Mouse (Mus musculus): ENCODE measurements at regions not wholly inside any gene's neighbourhood (a gene's known extent, or its start where the extent isn't known, plus 50 kb on each side); places are given as distances from the start of the nearest gene placed in this dataset. TPM values are rescaled to one million over a fixed set of nuclear protein-coding genes. Genes with fewer than 3 reads are reported as not detected.

DNA sequence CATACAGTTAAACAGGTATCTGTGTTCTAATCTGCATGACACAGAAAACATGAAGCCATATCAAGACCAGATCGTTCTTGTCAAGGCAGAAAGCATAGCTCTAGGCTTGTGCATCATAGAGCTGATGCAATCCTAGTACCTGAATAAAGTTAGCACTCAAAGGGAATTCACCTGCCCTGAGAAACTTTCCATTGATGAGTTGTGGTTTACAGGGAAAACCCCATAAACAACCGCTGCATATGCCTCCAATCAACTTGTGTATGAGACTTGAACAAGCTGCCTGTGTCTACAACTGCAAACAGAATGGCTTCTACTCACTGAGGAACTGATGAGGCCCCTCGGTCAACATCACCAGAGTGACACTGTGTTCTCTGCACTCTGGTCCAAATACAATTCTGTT, 130.6 kb upstream of the Steap4 start:
- H3K9ac ChIP-seq (replicated peaks; ENCODE audit: low read depth, low read length): no peak overlapping the region
- ATAC-seq (ENCODE audit: insufficient read depth, low read depth): no peak
- no peaks in the 10 kb centered on the region for H3K27me3 ChIP-seq (ENCODE audit: control insufficient read depth, insufficient read depth, low read length)
- H3K4me1 ChIP-seq (ENCODE audit: control insufficient read depth, insufficient read depth): no peaks in the 10 kb centered on the region
- TF ChIP-seq EP300 (IDR thresholded peaks at IDR 0.05; ENCODE audit: low read depth) (no peak), CTCF (IDR thresholded peaks at IDR 0.05; ENCODE audit: low read depth) (no peak)
- no peak for DNase-seq (ENCODE audit: low spot score)
- 58% methylated on average over 3 of the region's 3 CpGs for WGBS
- no peak overlapping the region for H3K4me2 ChIP-seq (ENCODE audit: low read depth, low read length)
- no peaks in the 10 kb centered on the region for H3K36me3 ChIP-seq (replicated peaks; ENCODE audit: control insufficient read depth, insufficient read depth, low read length)
- H3K9me3 ChIP-seq (replicated peaks; ENCODE audit: control insufficient read depth, low read length): no peaks in the 10 kb centered on the region
- H3K4me3 ChIP-seq (ENCODE audit: low read depth, low read length): no peak overlapping the region
- no peak overlapping the region for H3K27ac ChIP-seq (ENCODE audit: low read depth)

DNA sequence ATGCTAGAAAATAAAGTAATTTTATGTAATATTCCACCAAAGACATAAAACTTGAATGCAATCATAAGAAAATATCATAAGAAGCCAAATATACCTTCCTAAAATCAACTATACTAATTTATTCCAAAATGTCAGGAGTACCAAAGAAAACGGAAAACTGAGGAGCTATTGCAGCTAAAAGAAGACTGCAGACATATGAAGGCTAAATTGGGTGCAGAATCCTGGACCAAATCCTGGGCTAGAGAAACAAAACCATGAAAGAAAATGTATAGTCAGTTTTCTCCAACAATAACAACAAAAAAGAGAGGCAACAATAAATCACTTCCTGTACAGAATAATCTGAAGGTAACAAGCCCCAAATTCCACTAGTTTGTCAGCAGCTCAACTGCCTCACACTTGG, 126.4 kb upstream of the Steap4 start:
- TF ChIP-seq EP300 (IDR thresholded peaks at IDR 0.05; ENCODE audit: low read depth): no peak
- no peak for TF ChIP-seq CTCF (IDR thresholded peaks at IDR 0.05; ENCODE audit: low read depth)
- no peak overlapping the region for H3K4me3 ChIP-seq (ENCODE audit: low read depth, low read length)
- H3K27me3 ChIP-seq (ENCODE audit: control insufficient read depth, insufficient read depth, low read length): no peaks in the 10 kb centered on the region
- no peaks in the 10 kb centered on the region for H3K36me3 ChIP-seq (replicated peaks; ENCODE audit: control insufficient read depth, insufficient read depth, low read length)
- no peak overlapping the region for H3K27ac ChIP-seq (ENCODE audit: low read depth)
- H3K4me1 ChIP-seq (ENCODE audit: control insufficient read depth, insufficient read depth): no peaks in the 10 kb centered on the region
- ATAC-seq (ENCODE audit: insufficient read depth, low read depth): no peak
- no peak overlapping the region for H3K9ac ChIP-seq (replicated peaks; ENCODE audit: low read depth, low read length)
- no peak for DNase-seq (ENCODE audit: low spot score)
- no peak overlapping the region for H3K4me2 ChIP-seq (ENCODE audit: low read depth, low read length)
- H3K9me3 ChIP-seq (replicated peaks; ENCODE audit: control insufficient read depth, low read length): no peaks in the 10 kb centered on the region
- 73% methylated on average over 1 of the region's 1 CpGs for WGBS

DNA sequence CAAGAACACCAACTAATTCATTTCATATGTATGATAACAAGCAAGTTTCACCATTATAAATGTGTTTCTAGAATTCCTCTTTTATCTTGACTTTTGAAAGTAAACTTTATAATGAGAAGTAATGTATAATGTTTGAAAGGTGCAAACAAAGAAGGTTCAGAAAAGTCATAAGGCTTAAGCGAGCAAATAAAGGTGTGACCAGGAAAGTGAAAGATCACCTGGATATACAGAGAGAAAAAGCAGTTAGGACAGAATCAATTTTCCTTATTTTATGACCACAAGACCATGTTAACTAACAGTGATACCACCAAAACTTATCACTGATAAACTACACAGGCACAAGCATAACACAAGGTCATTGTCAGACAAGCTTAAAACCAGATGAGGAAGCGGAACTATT, 97.2 kb upstream of the Steap4 start:
- Histone ChIP-seq H3K4me3 (ENCODE audit: low read depth, low read length) (no peak overlapping the region), H3K27ac (ENCODE audit: low read depth) (no peak overlapping the region), H3K4me2 (ENCODE audit: low read depth, low read length) (no peak overlapping the region), H3K4me1 (ENCODE audit: control insufficient read depth, insufficient read depth) (no peaks in the 10 kb centered on the region), H3K36me3 (replicated peaks; ENCODE audit: control insufficient read depth, insufficient read depth, low read length) (no peaks in the 10 kb centered on the region), H3K9me3 (replicated peaks; ENCODE audit: control insufficient read depth, low read length) (no peaks in the 10 kb centered on the region), H3K9ac (replicated peaks; ENCODE audit: low read depth, low read length) (no peak overlapping the region), H3K27me3 (ENCODE audit: control insufficient read depth, insufficient read depth, low read length) (no peaks in the 10 kb centered on the region)
- DNase-seq (ENCODE audit: low spot score): no peak
- 72% methylated on average over 2 of the region's 2 CpGs for WGBS
- ATAC-seq (ENCODE audit: insufficient read depth, low read depth): no peak
- TF ChIP-seq EP300 (IDR thresholded peaks at IDR 0.05; ENCODE audit: low read depth) (no peak), CTCF (IDR thresholded peaks at IDR 0.05; ENCODE audit: low read depth) (no peak)

DNA sequence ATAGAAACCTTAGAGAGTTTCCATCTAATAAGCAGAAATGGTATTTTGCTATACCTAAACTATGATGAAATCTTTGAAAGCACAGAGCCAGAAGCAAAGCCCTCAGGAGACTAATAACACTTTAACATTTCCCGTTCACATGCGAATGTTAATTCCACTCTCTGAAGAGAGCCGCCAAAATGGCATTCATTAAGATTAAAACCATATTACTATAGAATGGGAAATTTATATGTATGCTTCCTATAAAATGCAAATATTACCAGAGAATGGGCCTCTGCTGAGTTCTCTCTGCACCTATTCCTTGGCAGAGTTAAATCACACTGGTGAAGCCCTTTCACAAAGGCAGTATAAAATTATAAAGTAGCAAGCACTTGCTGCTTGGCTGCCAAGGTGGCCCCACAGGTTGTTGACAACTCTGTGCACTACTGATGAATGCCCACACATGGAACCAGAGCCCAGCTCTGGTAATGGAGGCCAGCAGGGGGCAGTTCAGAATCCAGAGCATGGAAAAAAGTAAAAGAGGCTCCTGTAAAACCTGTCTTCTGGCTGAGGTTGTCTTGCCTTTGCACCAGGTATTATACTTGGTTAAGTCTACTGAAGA, 94.1 kb upstream of the Steap4 start:
- H3K4me3 ChIP-seq (ENCODE audit: low read depth, low read length): no peak overlapping the region
- TF ChIP-seq EP300 (IDR thresholded peaks at IDR 0.05; ENCODE audit: low read depth) (no peak), CTCF (IDR thresholded peaks at IDR 0.05; ENCODE audit: low read depth) (no peak)
- no peak overlapping the region for H3K9ac ChIP-seq (replicated peaks; ENCODE audit: low read depth, low read length)
- WGBS: 89% methylated on average over 3 of the region's 3 CpGs
- no peaks in the 10 kb centered on the region for H3K27me3 ChIP-seq (ENCODE audit: control insufficient read depth, insufficient read depth, low read length)
- no peak overlapping the region for H3K27ac ChIP-seq (ENCODE audit: low read depth)
- H3K36me3 ChIP-seq (replicated peaks; ENCODE audit: control insufficient read depth, insufficient read depth, low read length): no peaks in the 10 kb centered on the region
- no peaks in the 10 kb centered on the region for H3K4me1 ChIP-seq (ENCODE audit: control insufficient read depth, insufficient read depth)
- ATAC-seq (ENCODE audit: insufficient read depth, low read depth) (no peak), DNase-seq (ENCODE audit: low spot score) (no peak)
- H3K4me2 ChIP-seq (ENCODE audit: low read depth, low read length): no peak overlapping the region
- H3K9me3 ChIP-seq (replicated peaks; ENCODE audit: control insufficient read depth, low read length): no peaks in the 10 kb centered on the region

DNA sequence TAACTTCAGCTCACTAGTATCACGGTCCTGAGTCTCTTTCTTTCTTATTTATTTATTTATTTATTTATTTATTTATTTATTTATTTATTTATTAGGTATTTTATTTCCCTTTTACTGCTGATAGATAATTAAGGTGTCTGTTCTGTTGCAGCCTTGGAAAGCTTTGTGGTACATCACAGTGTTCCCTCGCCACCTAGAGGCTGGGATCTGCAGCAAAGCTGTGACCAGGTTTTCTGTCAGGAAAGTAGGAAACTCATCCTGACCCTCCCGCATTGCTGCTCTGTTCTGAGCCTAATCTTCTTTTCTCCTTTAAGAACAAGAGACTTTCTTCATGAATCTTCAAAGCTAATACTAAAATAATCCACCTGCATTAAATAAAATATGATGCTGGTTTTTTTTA, 60.7 kb upstream of the Steap4 start:
- Histone ChIP-seq H3K27ac (ENCODE audit: low read depth) (no peak overlapping the region), H3K9ac (replicated peaks; ENCODE audit: low read depth, low read length) (no peak overlapping the region), H3K4me3 (ENCODE audit: low read depth, low read length) (no peak overlapping the region), H3K9me3 (replicated peaks; ENCODE audit: control insufficient read depth, low read length) (no peaks in the 10 kb centered on the region), H3K27me3 (ENCODE audit: control insufficient read depth, insufficient read depth, low read length) (no peaks in the 10 kb centered on the region), H3K4me1 (ENCODE audit: control insufficient read depth, insufficient read depth) (no peaks in the 10 kb centered on the region), H3K4me2 (ENCODE audit: low read depth, low read length) (no peak overlapping the region), H3K36me3 (replicated peaks; ENCODE audit: control insufficient read depth, insufficient read depth, low read length) (no peaks in the 10 kb centered on the region)
- DNase-seq (ENCODE audit: low spot score) (no peak), ATAC-seq (ENCODE audit: insufficient read depth, low read depth) (no peak)
- WGBS: 66% methylated on average over 3 of the region's 3 CpGs
- TF ChIP-seq EP300 (IDR thresholded peaks at IDR 0.05; ENCODE audit: low read depth): no peak
- peak; percentile 49 for TF ChIP-seq CTCF (IDR thresholded peaks at IDR 0.05; ENCODE audit: low read depth)

Small RNA genes lying in the stretch of these regions (microRNA-seq; reads per million reads assigned to microRNA genes)
- not detected for gene Gm22196

Data from heart, postnatal 0 days (tissue).